Mouse (Mus musculus) heart, postnatal 25 days (tissue): ENCODE results near the gene Flnb. TPM values are rescaled to one million over a fixed set of nuclear protein-coding genes. Genes with fewer than 3 reads are reported as not detected.

Experiments
- DNase-seq: peaks from one replicate; pipeline ENCODE4 v3.0.0; 2022; ENCODE audit warnings: low spot score
- intact Hi-C: fragments of 180-260 bp; cut with DNase I; formaldehyde crosslinking; loops from one replicate; pipeline ENCODE4 v1.15.1; 2025
- total RNA-seq, 2 experiments: library from RNA; stranded (reverse); gene quantifications; 2 replicates each; pipeline ENCODE4 v1.2.3; 2021

The Flnb gene
- total RNA-seq, 2 experiments from 2014 or later: 21.9 to 27.7 TPM

DNA sequence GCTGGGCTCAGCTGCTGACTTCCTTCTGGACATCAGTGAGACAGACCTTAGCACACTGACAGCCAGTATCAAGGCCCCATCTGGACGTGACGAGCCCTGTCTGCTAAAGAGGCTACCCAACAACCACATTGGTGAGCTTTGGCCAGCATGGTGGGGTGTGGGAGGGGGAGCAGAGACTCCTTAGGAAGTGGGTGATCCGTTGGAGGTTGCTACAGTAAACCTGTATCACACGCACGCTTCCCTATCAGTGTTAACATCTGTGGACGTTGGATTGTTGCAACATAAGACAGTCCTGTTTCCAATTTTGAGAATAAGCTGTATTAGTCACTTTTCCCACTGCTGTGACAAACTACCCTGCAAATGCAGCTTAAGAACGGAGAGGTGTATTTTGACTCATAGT is 111.3 kb downstream of the Flnb start:
- intact Hi-C loops: loop anchor here (10.0 kb wide), 1 partner anchor 56 kb away; no protein-coding TSS in a partner anchor
- DNase-seq: no peak

DNA sequence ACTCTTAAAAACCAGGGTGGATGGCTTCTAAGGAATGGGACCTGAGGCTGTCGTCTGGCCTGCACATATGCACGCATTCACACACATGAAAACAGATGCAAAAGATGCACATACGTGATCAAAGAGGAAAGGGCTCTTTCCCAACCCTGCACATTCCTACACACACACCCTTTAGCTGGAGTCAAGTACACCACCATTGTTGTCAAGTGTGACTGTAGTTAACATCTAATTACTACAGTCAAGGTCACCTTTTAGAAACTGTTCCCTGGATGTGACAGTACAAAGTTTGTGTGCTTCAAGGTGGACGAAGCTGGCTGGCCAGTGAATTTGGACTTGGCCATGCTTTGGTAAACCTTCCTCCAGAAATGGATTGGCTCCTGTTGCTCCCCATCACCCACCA is 114.4 kb downstream of the Flnb start:
- no peak for DNase-seq
- intact Hi-C loops: no loop called here

DNA sequence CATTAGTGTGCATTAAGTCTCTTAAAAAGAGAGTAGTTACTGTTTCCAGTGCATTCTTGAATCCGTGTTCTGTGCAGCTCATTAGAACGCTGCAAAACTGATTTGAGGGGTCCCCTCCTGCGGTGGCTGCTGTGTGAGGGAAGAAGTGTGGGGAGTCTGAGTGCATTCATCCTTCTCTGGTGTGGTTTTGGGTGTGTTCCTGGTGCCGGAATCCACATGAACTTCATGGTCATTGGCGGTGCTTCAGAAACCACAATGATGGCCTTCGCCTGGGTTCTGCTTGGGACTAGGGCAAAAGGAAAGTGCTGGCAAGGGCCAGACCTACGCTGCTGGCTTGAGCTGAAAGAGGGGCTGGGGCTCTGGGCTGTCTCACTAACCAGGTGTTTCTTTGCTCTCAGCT is 116.4 kb downstream of the Flnb start:
- intact Hi-C loops: no loop called here
- DNase-seq: no peak

DNA sequence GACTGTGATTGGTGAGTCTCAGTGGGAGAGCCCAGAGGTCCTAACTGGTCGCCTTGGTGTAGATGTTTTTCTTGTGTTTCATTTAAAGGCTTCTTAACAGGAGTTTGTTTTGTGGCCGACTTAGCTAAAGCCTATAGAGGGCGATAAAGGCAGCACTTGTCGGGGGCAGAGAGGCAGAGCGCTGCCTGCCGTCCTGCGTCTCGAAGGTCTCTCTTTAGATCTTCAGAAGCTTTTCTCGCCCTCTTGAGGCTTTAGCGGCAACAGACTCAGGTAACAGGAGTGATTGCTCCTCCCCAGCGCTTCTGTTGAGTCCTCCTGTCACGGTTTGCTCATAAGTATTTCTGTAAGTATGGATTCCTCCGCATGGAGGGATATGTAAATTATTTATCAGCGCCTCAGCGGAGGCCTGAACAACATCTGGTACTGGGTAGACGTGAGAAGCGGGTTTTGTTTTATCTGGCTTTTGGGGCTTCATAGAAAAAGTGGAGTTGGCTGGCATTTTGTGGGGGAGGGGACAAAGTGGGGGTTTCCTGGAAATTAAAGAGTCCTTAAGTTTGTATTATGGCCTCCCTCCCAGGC is 119.4 kb downstream of the Flnb start:
- DNase-seq: no peak
- intact Hi-C loops: no loop called here

DNA sequence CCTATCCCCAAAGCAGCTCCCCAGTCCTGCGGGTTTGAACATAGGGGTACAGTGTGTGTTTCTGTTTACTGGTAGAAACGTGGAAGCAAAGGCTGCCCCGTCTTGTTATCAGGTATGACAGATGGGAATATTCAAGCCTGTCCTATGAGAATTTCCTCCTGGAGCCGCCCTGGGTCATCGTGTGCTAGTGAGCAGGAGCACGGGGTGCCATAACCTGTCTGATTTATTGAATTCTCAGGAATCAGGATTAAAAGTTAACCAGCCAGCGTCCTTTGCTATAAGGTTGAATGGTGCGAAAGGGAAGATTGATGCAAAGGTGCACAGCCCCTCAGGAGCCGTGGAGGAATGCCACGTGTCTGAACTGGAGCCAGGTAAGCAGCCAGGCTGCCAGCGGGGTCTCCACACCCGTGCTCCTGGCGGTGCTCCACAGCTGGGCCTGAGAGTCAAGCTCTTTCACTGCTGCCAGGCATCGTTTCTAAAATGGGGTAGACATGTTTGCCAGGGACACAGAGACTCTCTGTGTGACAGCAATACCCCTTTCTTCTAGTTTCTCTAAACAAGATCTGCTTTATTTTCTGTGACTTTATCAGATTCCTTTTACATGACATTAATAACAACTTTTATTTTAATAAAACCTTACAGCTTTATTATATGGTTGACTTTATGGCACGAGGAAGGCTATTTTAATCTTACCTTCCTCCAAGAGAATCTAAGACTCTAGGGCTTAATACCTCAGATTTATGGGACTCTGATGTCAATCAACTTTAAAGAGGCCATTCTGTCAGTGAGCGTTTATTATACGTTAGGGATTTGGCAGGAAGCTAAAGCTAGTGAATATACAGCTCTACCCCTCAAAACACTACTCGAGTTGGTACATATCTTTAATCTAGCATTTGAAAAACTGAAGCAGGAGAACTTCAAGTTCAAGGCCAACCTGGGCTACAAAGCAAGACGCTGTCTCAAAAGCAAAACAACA is 121.3 kb downstream of the Flnb start:
- intact Hi-C loops: no loop called here
- DNase-seq: no peak

DNA sequence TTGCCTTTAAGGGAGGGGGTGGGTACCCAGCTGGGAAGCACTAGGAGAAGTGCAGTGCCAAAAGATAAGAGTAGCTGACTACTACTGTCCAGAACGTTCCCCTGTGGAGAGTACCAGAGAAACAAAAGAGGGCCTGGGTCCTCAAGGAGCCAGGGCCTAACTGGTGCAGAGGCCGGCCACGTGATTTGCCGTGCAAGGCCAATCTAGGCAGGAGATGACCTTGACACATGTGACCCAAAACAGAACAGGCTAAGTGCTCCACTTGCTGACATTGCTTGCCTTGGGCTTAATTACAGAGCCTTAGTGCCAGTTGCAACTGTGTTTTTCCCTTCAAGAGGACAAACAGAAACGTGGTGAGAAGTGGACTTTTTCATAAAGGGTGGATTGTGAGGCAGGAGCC is 123.7 kb downstream of the Flnb start:
- intact Hi-C loops: loop anchor here (5.0 to 10.0 kb wide), 2 partner anchors 59 to 127 kb away; partner anchors contain the start of gene Flnb
- DNase-seq: no peak

DNA sequence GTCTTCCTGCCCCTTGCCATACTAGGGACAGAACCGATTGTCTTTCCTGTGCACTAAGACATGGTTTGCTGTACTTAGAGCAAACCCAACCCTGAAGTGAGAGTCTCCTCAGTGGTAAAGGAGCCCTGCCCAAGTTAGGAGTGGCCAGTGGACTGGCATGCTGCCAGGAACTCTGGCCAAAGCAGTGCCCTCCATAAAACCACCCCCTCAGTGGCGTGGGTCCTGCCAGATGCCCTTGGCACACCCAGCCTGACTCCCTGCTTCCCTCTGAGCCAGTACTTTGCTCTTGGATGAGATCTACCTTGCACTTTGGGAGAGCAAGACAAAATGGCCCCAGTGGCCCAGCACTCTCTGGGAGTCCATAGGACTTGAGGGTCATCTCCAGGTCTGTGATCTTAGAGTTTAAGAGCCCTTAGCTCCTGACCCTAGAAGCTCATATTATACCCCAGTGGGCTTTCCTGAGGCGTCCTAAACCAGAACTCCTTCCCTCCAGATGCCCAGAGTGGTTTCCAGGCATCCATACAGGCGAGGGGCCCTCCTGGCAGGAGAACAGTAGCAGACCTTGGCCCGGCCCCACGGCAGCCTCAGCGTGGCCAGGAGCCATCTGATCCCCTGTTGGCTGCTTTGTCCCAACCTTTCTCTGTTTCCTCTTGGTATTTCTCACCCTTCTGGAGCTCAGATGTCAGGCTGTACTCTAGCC is 125.5 kb downstream of the Flnb start:
- no peak for DNase-seq
- intact Hi-C loops: loop anchor here (5.0 to 10.0 kb wide), 2 partner anchors 61 to 128 kb away; partner anchors contain the start of gene Flnb

DNA sequence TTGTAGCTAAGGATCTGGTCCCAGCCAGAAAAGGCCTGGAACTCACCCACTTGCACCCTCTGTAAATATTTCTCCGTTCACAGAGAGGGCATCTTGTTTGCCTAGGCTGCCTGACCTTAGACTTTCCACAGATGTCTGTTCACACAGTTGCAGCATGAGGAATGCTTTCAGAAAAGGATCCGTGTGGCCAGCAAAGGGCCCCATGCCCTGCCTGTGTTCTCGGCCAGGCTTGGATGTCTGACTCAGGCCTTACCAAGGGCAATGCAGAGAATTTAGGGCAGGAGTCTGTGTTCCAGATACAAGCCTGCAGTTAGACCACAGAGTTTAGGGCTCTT is 126.0 kb downstream of the Flnb start:
- intact Hi-C loops: loop anchor here (5.0 to 10.0 kb wide), 2 partner anchors 61 to 129 kb away; partner anchors contain the start of gene Flnb
- DNase-seq: no peak

DNA sequence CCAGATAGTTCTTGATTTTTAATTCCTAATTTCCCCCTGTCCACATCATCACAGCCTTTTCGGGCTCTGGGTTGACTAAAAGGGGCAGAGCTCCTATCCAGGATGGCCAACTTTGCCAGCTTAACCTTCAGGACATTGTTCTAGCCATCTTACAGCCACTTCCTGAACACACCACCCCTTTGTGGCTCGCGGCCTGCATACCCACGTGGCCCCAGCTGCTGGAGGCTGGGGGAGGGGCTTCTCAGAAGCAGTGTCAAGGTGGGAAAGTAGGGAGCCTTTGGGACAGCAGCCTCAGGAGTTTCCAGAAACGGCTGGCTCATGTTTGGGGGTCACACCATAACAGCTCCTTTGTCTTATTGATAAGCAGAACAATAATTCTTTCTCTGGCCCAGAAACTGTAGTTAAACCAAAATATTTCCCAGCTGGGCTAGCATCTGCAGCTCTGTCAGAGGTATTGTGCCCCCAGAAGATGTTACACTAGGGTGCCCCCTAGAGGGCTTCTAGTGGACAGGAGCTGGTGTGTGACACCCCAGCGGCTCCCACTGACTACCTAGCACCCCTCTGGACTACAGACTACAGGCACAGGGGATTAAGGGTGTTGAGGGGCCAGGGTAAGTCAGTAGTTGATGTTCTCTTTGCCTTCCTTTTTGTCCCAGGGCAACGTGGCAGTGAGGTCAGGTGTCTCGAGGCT is 126.7 kb downstream of the Flnb start:
- no peak for DNase-seq
- intact Hi-C loops: loop anchor here (5.0 to 10.0 kb wide), 2 partner anchors 62 to 130 kb away; partner anchors contain the start of gene Flnb

DNA sequence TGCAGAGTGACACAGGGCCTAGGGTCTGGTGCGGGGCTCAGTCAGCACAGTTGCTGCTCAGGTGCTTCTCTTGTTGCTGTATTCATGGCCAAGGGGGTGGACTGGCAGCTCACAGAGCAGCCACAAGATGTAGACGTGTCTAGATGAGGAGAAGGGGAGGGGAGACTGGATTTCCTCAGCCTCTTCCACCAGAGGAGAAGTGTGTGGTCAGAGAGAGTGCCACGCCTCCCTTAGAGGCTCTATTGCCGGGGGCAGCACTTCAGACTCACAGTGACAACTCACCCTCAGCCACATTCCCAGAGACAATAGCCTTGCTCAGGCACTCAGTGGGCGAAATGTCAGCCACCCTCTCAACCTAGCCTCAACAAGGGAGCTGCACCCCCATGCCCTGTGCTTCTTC is 127.5 kb downstream of the Flnb start:
- intact Hi-C loops: loop anchor here (10.0 kb wide), 1 partner anchor 130 kb away; the partner anchor contains the start of gene Flnb
- no peak for DNase-seq

DNA sequence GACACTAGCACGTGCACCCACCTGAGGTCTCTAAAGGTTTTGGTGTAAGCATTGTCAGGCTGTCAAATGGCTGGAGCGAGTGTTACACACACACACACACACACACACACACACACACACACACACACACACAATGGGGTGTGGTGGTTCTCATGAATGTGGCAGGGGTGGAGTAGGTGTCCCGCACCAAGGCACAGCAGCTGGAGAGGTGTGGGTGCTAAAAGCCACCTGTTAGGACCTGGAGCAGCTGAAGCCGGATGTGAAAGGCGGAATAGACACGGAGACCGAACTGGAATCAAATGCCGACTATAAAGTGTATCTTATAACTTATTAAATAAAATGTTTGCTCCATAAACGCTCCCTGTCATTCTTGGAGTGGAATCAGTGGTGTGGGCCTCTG is 133.5 kb downstream of the Flnb start:
- intact Hi-C loops: no loop called here
- DNase-seq: no peak

DNA sequence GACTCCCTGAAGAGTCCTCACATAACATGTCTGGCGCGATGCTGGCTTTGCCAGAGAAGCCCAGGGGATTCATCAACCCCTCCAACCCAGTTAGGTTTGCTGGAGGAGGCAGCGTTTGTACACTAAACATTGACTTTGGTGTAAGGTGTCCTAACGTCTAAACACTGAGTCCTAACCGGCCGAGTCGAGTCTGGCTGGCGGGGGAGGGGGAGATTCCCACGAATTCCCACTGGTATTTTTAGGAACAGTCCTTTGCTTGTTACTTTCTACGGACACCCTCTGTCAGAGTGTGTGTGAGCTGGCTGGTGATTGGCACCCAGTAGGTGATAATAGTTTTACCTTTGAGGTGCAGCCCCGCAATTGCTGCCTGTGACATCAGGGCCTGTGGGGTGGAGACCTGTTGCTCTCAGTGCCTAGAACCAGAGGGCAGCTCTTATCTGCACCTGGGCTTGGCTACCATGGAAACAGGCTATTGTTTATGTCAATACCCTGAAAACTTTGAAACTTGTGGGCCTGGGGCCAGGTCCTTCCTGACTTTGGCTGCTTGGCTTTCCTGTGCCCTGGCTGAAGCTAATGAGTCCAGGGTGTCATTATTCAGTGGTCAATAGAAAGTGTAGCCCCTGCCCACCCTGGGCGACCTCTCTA is 135.0 kb downstream of the Flnb start:
- peak; percentile 59 for DNase-seq
- intact Hi-C loops: no loop called here

DNA sequence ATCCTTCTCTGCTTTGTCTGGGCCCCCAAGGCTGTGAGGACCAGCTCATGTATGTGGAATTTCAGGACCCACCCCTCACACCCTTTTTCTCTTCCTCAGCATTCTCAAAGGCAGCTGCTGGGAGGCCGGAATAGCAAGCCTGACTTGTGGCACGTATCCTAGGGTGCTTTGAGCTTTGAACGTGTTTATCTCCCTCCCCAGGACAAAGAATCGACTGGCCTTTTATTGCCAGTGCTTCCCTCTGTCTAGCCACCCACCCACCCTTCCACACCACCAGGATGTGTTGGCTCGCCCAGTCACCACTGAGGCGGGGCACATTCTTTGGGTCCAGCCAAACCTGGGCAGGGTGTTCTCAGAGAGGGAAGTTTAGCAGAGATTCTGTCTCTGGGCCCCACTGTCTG is 136.3 kb downstream of the Flnb start:
- intact Hi-C loops: no loop called here
- DNase-seq: peak; percentile 25

DNA sequence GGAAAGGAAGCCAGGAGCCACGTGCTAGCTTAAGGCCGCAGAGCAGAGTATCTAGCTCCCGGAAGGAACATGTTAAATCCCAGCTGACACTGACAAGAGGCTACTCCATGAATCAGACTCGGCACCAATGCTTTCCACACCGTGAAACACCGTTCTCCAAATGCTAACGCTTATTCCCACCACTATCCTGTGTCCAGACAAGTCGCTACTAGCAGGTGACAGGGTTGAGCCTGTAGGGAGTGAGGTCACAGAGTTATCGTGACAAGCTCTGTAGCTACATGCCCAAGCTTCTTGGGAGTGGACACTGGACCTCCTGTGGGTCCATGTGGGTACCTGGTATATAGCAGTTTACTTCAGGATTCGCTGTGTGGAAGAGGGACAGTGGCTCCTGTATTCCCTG is 138.7 kb downstream of the Flnb start:
- intact Hi-C loops: no loop called here

DNA sequence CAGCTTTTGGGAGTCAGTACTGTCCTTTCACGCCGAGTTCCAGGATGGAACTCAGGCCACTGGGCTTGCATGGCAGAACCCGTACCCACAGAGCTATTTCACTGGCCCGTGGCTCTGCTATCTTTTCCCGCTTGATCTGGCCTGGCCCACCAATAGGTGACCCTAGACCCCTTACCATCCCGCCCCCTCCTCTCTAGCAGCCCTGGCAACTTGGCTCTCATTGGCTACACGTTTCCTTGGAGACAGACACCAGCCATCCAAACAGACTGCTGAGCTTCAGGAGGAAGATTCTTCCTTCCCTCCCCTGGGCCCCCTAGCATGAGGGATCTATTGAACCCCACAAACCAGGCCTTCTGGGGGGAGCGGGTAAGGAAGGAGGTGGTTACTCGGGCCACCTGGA is 139.3 kb downstream of the Flnb start, which contains the start of gene Gm45521:
TSS of gene Gm45521 (plus strand) at position 240 of the 400 bp plus-strand sequence.
- intact Hi-C loops: no loop called here

More for the DNA sequence above, 138.7 kb downstream of the Flnb start:
- DNase-seq: no peak

DNA sequence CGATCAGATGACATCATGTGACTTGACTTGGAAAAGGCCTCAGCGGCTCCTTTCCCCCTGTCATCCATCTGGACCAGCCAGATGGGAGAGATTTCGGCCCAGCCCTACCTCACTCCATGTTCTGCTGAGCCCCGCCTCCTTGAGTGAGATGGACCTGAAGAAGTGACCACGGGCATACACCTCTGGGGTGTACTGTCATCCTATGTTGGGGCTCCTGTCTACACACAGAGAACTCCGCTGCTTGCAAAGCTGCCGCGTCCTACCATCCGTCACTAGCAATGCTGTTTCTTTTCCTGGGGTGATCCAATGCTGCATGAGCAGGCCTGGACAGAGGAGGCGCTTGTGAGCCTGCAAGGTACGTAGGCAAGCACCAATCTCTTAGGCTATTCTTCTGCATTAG is 142.9 kb downstream of the Flnb start:
- intact Hi-C loops: loop anchor here (5.0 kb wide), 1 partner anchor 297 kb away; the partner anchor contains the start of gene Acox2
- no peak for DNase-seq

More for the DNA sequence above, 139.3 kb downstream of the Flnb start, which contains the start of gene Gm45521:
- DNase-seq: no peak

DNA sequence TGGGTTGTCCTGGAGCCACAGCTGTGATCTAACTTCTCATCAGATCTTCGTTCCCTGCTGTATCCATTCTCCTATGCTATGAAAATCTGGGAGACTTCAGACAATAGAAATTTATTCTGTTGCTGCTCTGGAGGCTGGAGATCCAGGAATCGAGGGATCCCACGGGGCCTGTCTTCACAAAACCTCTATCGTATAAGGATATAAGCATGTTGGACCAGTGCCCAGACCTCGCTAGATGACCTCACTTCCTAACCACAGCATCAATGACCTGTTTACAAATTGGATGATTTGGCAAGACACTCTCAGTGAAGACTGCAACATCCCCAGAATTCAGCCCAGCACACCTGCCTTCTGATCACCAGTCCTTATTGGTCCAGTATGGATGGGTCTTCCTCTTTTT is 144.0 kb downstream of the Flnb start:
- DNase-seq: no peak
- intact Hi-C loops: loop anchor here (5.0 kb wide), 1 partner anchor 296 kb away; the partner anchor contains the start of gene Acox2

DNA sequence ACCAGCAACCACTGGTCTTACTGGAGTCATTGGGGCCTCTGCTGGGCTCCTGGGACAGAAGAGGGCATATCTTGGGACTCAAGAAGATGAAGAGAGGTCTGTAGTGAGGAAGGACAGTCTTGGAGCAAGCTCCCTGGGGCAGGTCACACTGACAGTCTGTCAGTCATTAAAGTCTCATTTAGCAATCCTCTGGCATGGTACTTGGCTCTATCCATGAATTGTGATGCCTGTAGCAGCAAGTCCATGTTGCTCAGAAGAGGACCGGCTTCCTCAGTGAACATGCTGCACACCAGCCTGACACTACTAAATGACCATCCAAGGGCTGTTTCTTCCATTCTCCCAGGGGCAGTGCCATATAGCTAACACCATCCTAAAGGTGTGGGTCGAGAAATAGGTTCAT is 144.9 kb downstream of the Flnb start:
- DNase-seq: no peak

DNA sequence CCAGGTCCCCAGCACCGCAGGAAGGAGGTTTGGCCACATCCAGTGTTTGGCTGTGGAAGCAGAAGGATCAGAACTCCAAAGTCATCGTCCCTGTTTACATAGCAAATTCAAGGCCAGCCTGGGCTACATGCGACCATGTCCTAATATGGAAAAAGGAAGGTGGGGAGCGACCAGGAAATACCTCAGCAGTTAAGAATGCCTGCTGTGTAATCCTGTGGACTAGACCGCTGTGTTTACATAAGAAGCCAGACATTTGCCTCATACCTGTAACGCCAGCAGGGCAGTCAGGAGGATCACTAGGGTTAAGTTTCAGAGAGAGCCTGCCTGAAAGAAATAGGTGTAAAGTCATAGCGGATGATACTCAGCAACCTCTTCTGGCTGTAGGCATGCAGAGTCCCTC is 145.4 kb downstream of the Flnb start:
- intact Hi-C loops: loop anchor here (5.0 kb wide), 1 partner anchor 294 kb away; the partner anchor contains the start of gene Acox2
- DNase-seq: no peak

More for the DNA sequence above, 144.9 kb downstream of the Flnb start:
- intact Hi-C loops: loop anchor here (5.0 kb wide), 1 partner anchor 295 kb away; the partner anchor contains the start of gene Acox2
